Mouse (Mus musculus): ENCODE data around the gene Gtpbp3. TPM values are rescaled to one million over a fixed set of nuclear protein-coding genes. Genes with fewer than 3 reads are reported as not detected.
"Not testable (repeated sequence)": the region's sequence is repeated elsewhere in the genome, so short reads cannot be mapped to it uniquely, and the experiment has no call there.

Gene Gtpbp3
- total RNA-seq, 2 experiments from 2014 or later: 8.8 to 12.4 TPM

- not testable (repeated sequence) for DNase-seq
Observed at GRCm38 (mm10) chr8:71530735-71531467, 43.0 kb downstream of the Gtpbp3 start.

DNA sequence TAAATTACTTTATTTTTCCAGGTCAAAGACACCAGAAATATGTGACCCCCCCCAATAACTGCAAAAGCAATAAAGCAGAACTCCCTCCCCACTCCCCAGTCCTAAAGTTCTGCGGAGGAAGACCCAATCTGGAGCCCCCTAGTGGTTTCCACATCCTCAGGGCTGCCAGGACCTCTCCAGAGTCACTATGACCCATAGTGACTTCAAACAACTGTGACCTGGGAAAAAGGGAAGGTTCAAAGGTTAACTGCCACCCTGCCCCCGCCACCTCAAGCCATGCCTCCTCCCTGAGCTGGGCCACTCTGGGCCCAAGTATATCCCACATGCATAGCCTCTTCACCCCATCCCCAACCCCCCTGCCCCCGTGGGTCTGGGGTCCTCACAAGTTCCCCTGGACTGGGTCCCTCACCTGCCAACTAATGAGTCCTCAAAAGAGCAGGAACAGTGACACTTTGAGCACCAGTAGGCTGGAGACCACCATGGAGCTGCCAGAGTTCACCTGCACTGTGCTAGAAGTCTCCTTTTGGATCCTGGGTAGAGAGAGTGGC, 46.4 kb downstream of the Gtpbp3 start:
- no peak for DNase-seq

DNA sequence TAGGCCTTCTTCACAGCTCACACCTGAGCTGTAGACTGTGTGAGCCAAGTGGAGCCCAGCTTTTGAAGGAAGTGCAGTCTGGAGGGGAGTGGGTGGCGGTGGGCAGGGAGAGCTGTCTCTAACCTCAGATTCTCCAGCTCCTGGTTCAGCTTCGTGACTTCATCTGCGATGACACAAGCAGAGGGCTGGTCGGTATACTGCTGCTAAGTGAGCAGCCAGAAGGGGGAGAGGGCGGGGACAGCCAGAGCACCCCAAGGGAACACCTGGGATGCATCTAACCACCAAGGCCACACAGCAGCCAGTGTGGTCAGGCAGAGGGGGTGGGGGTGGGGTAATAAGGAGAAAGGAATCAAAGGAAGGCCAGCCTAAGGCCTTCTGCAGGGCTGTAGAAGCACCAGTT, 47.8 kb downstream of the Gtpbp3 start:
- no peak for DNase-seq

- peak; percentile 80 for DNase-seq
Observed at GRCm38 (mm10) chr8:71537028-71537867, 49.3 kb downstream of the Gtpbp3 start, which contains the start of gene Bst2. Gene Bst2, minus strand, starts transcription at chr8:71537456.

DNA sequence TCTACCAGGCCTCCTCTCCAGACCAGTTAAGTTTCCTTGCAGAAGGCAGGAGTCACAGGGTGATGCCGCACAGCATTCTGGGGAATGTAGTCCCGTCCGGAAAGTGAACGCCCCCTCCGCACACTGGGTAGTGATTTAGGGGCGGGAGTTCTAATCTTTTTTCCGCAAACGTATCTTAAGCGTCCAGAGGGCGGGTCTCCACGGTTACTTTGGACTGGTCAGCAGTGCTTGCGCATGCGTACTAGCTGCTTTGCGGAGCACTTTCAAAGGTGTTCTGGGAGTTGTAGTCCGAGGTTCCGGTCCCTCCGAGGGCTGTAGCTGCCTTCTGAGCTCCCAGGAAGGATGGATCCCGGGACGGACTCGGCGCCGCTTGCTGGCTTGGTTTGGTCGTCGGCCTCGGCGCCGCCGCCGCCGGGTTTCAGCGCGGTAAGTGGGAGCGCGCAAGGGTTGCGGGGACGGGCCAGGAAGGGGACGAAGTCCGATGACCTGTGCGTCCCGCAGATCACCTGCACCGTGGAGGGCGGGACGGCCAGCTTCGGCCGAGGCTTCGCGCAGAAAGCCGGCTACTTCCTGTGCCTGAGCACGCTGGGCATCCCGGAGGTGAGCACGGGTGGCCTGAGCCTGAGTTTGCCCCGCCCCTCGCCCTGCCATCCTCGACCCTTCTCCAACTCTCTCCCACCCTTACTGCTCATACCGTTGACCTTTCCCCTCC, 54.9 kb downstream of the Gtpbp3 start, which contains the start of gene Mvb12a:
Mvb12a (plus strand) TSS at position 291 of the 712 bp plus-strand sequence.
- DNase-seq: peak; percentile 90

- DNase-seq: no peak
Observed at GRCm38 (mm10) chr8:71543755-71544154, 55.9 kb downstream of the Gtpbp3 start.

- DNase-seq: no peak
Observed at GRCm38 (mm10) chr8:71545053-71545452, 57.1 kb downstream of the Gtpbp3 start.

DNA sequence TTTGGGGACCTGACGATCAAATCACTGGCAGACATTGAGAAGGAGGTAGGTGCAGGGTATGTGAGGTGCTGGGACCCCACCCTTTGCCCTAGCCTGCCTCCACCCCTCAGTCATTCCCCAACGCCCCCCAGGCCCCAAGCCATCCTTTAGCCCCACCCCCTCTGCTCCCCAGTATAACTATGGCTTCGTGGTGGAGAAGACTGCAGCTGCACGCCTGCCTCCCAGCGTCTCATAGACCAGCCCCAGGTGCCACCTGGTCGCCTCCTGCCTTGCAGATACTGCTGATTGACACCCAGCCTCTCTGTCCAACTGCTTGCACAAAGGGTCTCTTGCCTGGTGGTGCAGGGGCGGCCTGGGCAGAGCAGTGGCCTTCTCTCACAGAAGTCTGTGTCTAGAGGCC, 59.7 kb downstream of the Gtpbp3 start:
- DNase-seq: no peak

Other genes with a start within 250 kb of the Gtpbp3 start
- gene Myo9b, start 215.4 kb upstream of the Gtpbp3 start, total RNA-seq (2021): 10 to 100 TPM; 17.6 to 25.9 TPM
- gene Haus8, start 215.2 kb upstream of the Gtpbp3 start, total RNA-seq (2021): 10 to 100 TPM; 10.0 to 10.3 TPM
- 100 to 1,000 TPM; 124 to 132 TPM for gene Use1, start 121.3 kb upstream of the Gtpbp3 start, total RNA-seq (2021)
- gene Ocel1, start 116.8 kb upstream of the Gtpbp3 start, total RNA-seq (2021): 1 to 10 TPM; 7.4 to 8.1 TPM
- 10 to 100 TPM; 23.2 to 29.7 TPM for gene Nr2f6, start 106.1 kb upstream of the Gtpbp3 start, total RNA-seq (2021)
- gene Ushbp1, start 92.3 kb upstream of the Gtpbp3 start, total RNA-seq (2021): 10 to 100 TPM; 11.7 to 18.1 TPM
- gene Babam1, start 91.2 kb upstream of the Gtpbp3 start, total RNA-seq (2021): 10 to 100 TPM; 68.5 to 70.4 TPM
- gene Ankle1, start 82.1 kb upstream of the Gtpbp3 start, total RNA-seq (2021): 1 to 10 TPM; 1.7 to 2.1 TPM
- gene Abhd8, start 24.4 kb upstream of the Gtpbp3 start, total RNA-seq (2021): 10 to 100 TPM; 36.1 to 38.9 TPM
- gene Mrpl34, start 23.1 kb upstream of the Gtpbp3 start, total RNA-seq (2021): 10 to 100 TPM; 34.7 to 39.7 TPM
- 10 to 100 TPM; 34.8 to 35.8 TPM for gene Dda1, start 18.9 kb upstream of the Gtpbp3 start, total RNA-seq (2021)
- 10 to 100 TPM; 16.6 to 20.1 TPM for gene Ano8, start 2.1 kb upstream of the Gtpbp3 start, total RNA-seq (2021)
- 10 to 100 TPM; 10.7 to 14.2 TPM for gene Plvap, start 23.6 kb downstream of the Gtpbp3 start, total RNA-seq (2021)
- gene Ccdc194, start 37.6 kb downstream of the Gtpbp3 start, total RNA-seq (2021): 1 to 10 TPM in 1 of 2 experiments, under 1 TPM in 1; 0.21 to 2.5 TPM
- gene Bst2, start 49.4 kb downstream of the Gtpbp3 start, total RNA-seq (2021): 10 to 100 TPM; 10.0 to 12.0 TPM
- gene Mvb12a, start 54.8 kb downstream of the Gtpbp3 start, total RNA-seq (2021): 10 to 100 TPM; 21.8 to 25.5 TPM
- under 1 TPM in 1 of 2 experiments, not detected in 1; 0.14 TPM for gene Tmem221, start 70.8 kb downstream of the Gtpbp3 start, total RNA-seq (2021)
- gene Nxnl1, start 78.5 kb downstream of the Gtpbp3 start, total RNA-seq (2021): under 1 TPM in 1 of 2 experiments, not detected in 1; 0.14 TPM
- gene Slc27a1, start 80.8 kb downstream of the Gtpbp3 start, total RNA-seq (2021): 10 to 100 TPM; 39.7 to 41.1 TPM
- 10 to 100 TPM; 49.3 to 54.5 TPM for gene Pgls, start 104.1 kb downstream of the Gtpbp3 start, total RNA-seq (2021)
- gene Fam129c, start 109.5 kb downstream of the Gtpbp3 start, total RNA-seq (2021): 1 to 10 TPM in 1 of 2 experiments, under 1 TPM in 1; 0.40 to 3.3 TPM
- gene Colgalt1, start 122.9 kb downstream of the Gtpbp3 start, total RNA-seq (2021): 10 to 100 TPM; 43.3 to 56.1 TPM
- under 1 TPM; 0.38 to 0.45 TPM for gene Unc13a, start 183.7 kb downstream of the Gtpbp3 start, total RNA-seq (2021)
- 1 to 10 TPM; 3.9 to 5.8 TPM for gene Jak3, start 188.2 kb downstream of the Gtpbp3 start, total RNA-seq (2021)
- 1 to 10 TPM; 3.1 to 3.7 TPM for gene Insl3, start 201.1 kb downstream of the Gtpbp3 start, total RNA-seq (2021)
- gene B3gnt3, start 213.7 kb downstream of the Gtpbp3 start, total RNA-seq (2021): 1 to 10 TPM; 4.7 to 5.2 TPM
- gene Fcho1, start 237.6 kb downstream of the Gtpbp3 start, total RNA-seq (2021): 1 to 10 TPM in 1 of 2 experiments, under 1 TPM in 1; 0.26 to 1.2 TPM

All from gastrocnemius, postnatal 10 days (tissue).